Mouse (Mus musculus) stomach, postnatal 0 days (tissue): ENCODE data around the gene Shc4.

Source experiments
- CTCF ChIP-seq: IDR thresholded peaks from 2 replicates; pipeline ENCODE4 v1.5.1; 2016; ENCODE audit warnings: antibody characterized with exemption, low read depth, mild to moderate bottlenecking, moderate library complexity
- EP300 ChIP-seq: optimal IDR thresholded peaks from 2 replicates; pipeline ENCODE3; 2016; ENCODE audit warnings: antibody characterized with exemption

GRCm38 (mm10) chr2:125615440-125615839 lies 108.5 kb downstream of the Shc4 start:
- TF ChIP-seq CTCF = no peak
- no peak for TF ChIP-seq EP300
